Mouse (Mus musculus) E14TG2a.4 (cell line): ENCODE data around the gene Creb5.

ENCODE experiments used
- CTCF ChIP-seq: conservative IDR thresholded peaks from 2 replicates; pipeline ENCODE4 v1.5.1; 2014; ENCODE audit warnings: low read length
- POU5F1 ChIP-seq: IDR thresholded peaks from 2 replicates; pipeline ENCODE4 v1.6.1; 2014; ENCODE audit warnings: low read length, borderline replicate concordance

DNA sequence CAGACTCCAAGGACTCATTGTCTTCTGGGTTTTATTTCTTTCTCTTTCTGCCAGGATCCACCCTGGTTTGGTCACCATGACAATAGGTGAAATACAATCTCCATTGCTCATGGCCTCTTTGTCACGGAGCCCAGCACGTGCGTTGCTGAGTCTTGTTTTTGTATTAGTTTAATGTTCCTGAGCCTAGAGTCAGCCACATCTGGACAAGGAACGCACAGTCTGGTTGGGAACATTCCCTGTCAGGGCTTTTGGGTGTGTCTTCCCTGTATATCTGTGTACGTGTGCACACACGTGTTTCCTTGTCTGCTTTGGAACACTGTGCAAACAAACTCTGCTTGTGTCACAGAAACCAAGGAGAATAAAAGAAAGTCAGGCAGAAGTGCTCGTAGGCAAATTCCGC lies 331.1 kb downstream of the Creb5 start:
- no peak for TF ChIP-seq CTCF
- TF ChIP-seq POU5F1, result no peak
